Mouse (Mus musculus) midbrain, embryonic 13.5 days (tissue): ENCODE results near the gene Gtf2ird1. TPM values are rescaled to one million over a fixed set of nuclear protein-coding genes. Genes with fewer than 3 reads are reported as not detected.
"Not testable (repeated sequence)": the region's sequence is repeated elsewhere in the genome, so short reads cannot be mapped to it uniquely, and the experiment has no call there.

Experiments
- ATAC-seq: fragments of 200-750 bp; cut with Nextera tagmentation; 2 replicates; pipeline ENCODE4 v1.8.0; 2017; ENCODE audit warnings: mild to moderate bottlenecking, moderate TSS enrichment, moderate library complexity
- H3K27ac ChIP-seq: fragments of 300-500 bp; sonication (generic); 2 replicates; pipeline ENCODE4 v1.5.1; 2015; ENCODE audit warnings: inconsistent platforms, mild to moderate bottlenecking, moderate library complexity
- H3K27me3 ChIP-seq: fragments of 300-500 bp; sonication (generic); 2 replicates; pipeline ENCODE4 v1.6.1; 2015; ENCODE audit warnings: mild to moderate bottlenecking, inconsistent platforms
- H3K36me3 ChIP-seq: fragments of 300-500 bp; sonication (generic); 2 replicates; pipeline ENCODE4 v1.6.1; 2015; ENCODE audit warnings: mild to moderate bottlenecking, inconsistent platforms
- H3K4me1 ChIP-seq: fragments of 300-500 bp; sonication (generic); replicated peaks from 2 replicates; pipeline ENCODE4 v1.6.1; 2015; ENCODE audit warnings: inconsistent platforms
- H3K4me2 ChIP-seq: fragments of 300-500 bp; sonication (generic); replicated peaks from 2 replicates; pipeline ENCODE4 v1.6.1; 2015; ENCODE audit warnings: moderate library complexity, mild to moderate bottlenecking, inconsistent platforms
- H3K4me3 ChIP-seq: fragments of 300-500 bp; sonication (generic); replicated peaks from 2 replicates; pipeline ENCODE4 v1.5.1; 2015; ENCODE audit warnings: mild to moderate bottlenecking, inconsistent platforms
- H3K9ac ChIP-seq: fragments of 300-500 bp; sonication (generic); replicated peaks from 2 replicates; pipeline ENCODE4 v1.6.1; 2015; ENCODE audit warnings: mild to moderate bottlenecking, inconsistent platforms
- H3K9me3 ChIP-seq: fragments of 300-500 bp; sonication (generic); 2 replicates; pipeline ENCODE4 v1.6.1; 2016; ENCODE audit warnings: mild to moderate bottlenecking, inconsistent platforms
- WGBS: fragments of 180-500 bp; shearing (Covaris S2); methylation state at CpG from one replicate; pipeline ENCODE4 v1.1.7; 2015; 5-methylcytosine and 5-hydroxymethylcytosine counted together
- polyA plus RNA-seq: library from polyadenylated mRNA; unstranded; fragments of >200 nt; fragmentation: Nextera tagmentation; extraction: Ambion mirVana; gene quantifications from 2 replicates; pipeline ENCODE4 v1.2.1, GENCODE M21; 2015

Gtf2ird1 gene
- polyA plus RNA-seq, 1 experiment from 2014 or later, result 96.6 TPM

DNA sequence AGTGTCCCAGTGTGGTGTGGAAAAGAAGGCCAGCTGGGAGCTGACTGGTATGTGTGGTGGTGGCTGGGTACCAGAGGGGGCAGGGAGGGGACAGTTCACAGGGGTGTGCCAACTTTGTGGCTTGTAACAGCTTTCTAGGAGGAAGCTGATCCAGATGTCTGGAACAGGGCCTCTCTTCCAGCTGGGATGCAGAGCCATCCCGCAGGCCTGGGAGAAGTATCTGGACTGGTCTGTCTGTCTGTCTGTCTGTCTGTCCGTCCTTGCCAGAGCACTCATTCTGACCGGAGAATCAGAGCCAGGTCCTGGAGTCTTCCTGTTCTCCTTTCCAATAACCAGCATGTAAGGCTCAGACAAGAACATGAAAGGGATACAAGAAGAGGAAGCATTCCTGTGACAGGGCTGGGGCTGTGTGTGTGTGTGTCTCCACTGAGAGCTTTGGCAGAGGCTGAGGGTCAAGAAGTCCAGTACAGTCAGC lies 104.0 kb downstream of the Gtf2ird1 start:
- Histone ChIP-seq H3K9me3 (no peaks in the 10 kb centered on the region), H3K4me1 (peaks cover 5% of the 10 kb centered on the region; the same call in 1 of the 2 replicates), H3K4me2 (no peak overlapping the region), H3K4me3 (no peak overlapping the region), H3K27me3 (no peaks in the 10 kb centered on the region), H3K27ac (no peak overlapping the region), H3K36me3 (peaks cover 11% of the 10 kb centered on the region), H3K9ac (no peak overlapping the region)
- no peak for ATAC-seq
- WGBS, result 88% methylated on average over 3 of the region's 3 CpGs

DNA sequence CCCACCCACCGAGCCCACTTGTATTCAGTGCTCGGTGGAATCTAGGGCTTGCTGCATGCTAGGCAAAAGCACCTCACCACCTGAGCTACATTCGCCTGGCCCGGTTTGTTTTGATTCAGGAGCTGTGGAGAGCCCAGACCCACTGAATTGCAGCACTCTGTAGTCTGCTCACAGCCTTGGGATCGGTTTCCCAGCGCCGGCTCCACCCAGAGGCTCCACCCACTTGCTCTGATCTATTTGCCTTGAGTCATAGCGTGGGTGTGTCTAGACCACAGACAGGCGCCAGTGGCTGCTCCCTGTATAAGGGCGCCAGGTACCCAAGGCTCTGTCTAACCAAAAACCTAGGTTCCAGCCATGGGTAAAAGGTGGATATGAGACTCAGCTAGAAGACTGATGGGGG lies 105.9 kb downstream of the Gtf2ird1 start:
- peak; percentile 68 for ATAC-seq
- peaks cover 5% of the 10 kb centered on the region; the same call in 1 of the 2 replicates for H3K4me1 ChIP-seq
- no peak overlapping the region for H3K27ac ChIP-seq
- H3K9me3 ChIP-seq, result no peaks in the 10 kb centered on the region
- no peaks in the 10 kb centered on the region for H3K36me3 ChIP-seq
- H3K9ac ChIP-seq, result no peak overlapping the region
- 16% methylated on average over 10 of the region's 10 CpGs for whole genome bisulfite sequencing
- H3K4me3 ChIP-seq, result no peak overlapping the region
- 0 out of 2 replicates have a peak overlapping the region, but pooled peaks have one; percentile 22 for H3K4me2 ChIP-seq
- H3K27me3 ChIP-seq, result no peaks in the 10 kb centered on the region

- Histone ChIP-seq H3K27ac (no peak overlapping the region), H3K4me2 (no peak overlapping the region), H3K4me1 (peaks cover 5% of the 10 kb centered on the region; the same call in 1 of the 2 replicates), H3K9me3 (no peaks in the 10 kb centered on the region), H3K9ac (no peak overlapping the region), H3K27me3 (no peaks in the 10 kb centered on the region), H3K36me3 (no peaks in the 10 kb centered on the region), H3K4me3 (no peak overlapping the region)
- 69% methylated on average over 2 of the region's 2 CpGs for WGBS
- no peak for ATAC-seq
Measured at GRCm38 (mm10) chr5:134347066-134347465, 109.5 kb downstream of the Gtf2ird1 start.

- H3K4me1 ChIP-seq, result peaks cover 1% of the 10 kb centered on the region; the same call in 1 of the 2 replicates
- H3K27me3 ChIP-seq, result no peaks in the 10 kb centered on the region
- WGBS, result 86% methylated on average over 9 of the region's 9 CpGs
- no peak overlapping the region for H3K4me2 ChIP-seq
- no peak overlapping the region for H3K4me3 ChIP-seq
- no peak for ATAC-seq
- H3K27ac ChIP-seq, result no peak overlapping the region
- H3K36me3 ChIP-seq, result no peaks in the 10 kb centered on the region
- H3K9me3 ChIP-seq, result no peaks in the 10 kb centered on the region
- H3K9ac ChIP-seq, result no peak overlapping the region
Measured at GRCm38 (mm10) chr5:134345449-134345848, 111.1 kb downstream of the Gtf2ird1 start.

DNA sequence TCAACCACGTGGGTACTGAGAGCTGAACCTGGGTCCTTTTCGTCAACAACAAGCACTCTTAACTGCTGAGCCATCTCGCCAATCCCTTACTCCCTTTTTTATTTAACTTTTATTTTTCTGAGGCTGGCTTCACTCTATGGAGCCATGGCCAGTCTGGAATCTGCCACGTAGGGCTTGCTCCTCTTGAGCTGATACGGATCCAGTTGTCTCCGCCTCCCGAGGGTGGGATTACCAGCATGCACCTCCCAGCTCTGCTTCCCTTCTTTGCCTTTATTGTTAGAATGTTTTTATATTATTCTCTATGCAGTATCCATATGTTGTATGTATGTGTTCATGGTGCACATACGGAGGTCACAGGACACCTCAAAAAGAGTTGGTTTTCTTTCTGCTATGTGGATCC lies 112.4 kb downstream of the Gtf2ird1 start:
- H3K27me3 ChIP-seq, result no peaks in the 10 kb centered on the region
- H3K36me3 ChIP-seq, result no peaks in the 10 kb centered on the region
- no peak overlapping the region for H3K4me3 ChIP-seq
- H3K27ac ChIP-seq, result no peak overlapping the region
- ATAC-seq, result no peak
- H3K9me3 ChIP-seq, result no peaks in the 10 kb centered on the region
- no peak overlapping the region for H3K4me2 ChIP-seq
- 84% methylated on average over 8 of the region's 8 CpGs for WGBS
- no peaks in the 10 kb centered on the region for H3K4me1 ChIP-seq
- no peak overlapping the region for H3K9ac ChIP-seq

DNA sequence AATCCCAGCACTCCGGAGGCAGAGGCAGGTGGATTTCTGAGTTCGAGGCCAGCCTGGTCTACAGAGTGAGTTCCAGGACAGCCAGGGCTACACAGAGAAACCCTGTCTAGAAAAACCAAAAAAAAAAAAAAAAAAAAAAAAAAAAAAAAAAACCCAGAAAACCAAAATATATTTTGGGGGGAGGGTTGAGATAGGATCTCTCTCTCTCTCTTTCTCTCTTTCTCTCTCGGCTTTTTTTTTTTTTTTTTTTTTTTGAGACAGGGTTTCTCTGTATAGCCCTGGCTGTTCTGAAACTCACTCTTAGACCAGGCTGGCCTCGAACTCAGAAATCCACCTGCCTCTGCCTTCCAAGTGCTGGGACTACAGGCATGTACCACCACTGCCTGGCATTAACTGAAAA lies 113.0 kb downstream of the Gtf2ird1 start:
- not testable (repeated sequence) for H3K27ac ChIP-seq, H3K4me2 ChIP-seq

DNA sequence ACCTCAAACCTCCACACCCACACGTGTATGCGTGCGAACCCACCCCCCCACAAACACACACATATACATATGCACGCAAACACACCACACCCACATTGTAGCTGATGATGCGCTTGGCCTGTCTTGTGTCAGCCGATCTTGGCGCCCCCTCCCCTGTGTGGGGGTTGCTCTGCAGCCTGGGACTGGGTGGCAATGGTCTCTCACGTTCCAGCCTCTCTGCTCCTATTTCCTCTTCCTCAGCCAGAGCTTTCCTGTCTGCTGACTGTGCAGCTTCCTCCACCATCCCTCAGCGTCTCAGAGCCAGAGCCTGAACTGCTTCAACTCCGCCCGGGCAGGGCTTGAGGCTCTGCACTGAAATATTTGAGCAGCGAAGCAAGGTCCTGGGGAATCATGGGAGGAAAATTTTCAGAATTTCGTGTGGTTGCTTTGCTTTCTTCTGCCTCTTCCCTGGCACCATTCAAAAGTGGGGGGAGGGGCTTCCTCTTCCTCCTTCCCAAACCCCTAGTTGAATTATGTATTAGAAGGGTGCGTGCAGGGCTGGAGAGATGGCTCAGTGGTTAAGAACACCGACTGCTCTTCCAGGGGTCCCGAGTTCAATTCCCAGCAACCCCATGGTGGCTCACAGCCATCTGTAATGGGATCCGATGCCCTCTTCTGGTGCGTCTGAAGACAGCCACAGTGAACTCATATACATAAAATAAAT lies 113.9 kb downstream of the Gtf2ird1 start:
- Histone ChIP-seq H3K27me3 (no peaks in the 10 kb centered on the region), H3K9me3 (no peaks in the 10 kb centered on the region), H3K4me2 (no peak overlapping the region), H3K4me3 (no peak overlapping the region), H3K27ac (no peak overlapping the region), H3K4me1 (no peaks in the 10 kb centered on the region), H3K9ac (no peak overlapping the region), H3K36me3 (no peaks in the 10 kb centered on the region)
- ATAC-seq, result no peak
- WGBS, result 87% methylated on average over 18 of the region's 18 CpGs

More for the DNA sequence above, 113.0 kb downstream of the Gtf2ird1 start:
- not testable (repeated sequence) for H3K9ac ChIP-seq, H3K36me3 ChIP-seq, H3K9me3 ChIP-seq, H3K4me3 ChIP-seq, ATAC-seq, H3K4me1 ChIP-seq, H3K27me3 ChIP-seq
- 98% methylated on average over 3 of the region's 4 CpGs for WGBS

DNA sequence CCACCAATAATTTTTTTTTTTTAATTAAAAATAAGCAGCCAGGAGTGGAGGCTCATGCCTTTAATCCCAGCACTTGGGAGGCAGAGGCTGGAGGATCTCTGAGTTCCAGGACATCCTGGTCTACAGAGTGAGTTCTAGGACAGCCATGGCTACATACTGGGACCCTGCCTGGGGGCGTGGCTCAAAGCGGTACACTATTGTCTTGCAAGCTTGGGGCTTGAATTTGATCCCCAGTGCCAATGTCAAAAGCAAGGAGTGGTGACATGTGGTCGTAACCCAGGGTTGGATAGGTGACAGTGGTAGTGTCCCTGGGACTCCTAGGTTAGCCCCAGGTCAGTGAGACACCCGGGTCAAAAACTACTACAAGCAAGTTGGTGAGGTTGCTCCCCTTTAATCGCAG lies 114.8 kb downstream of the Gtf2ird1 start:
- Histone ChIP-seq H3K4me2 (no peak overlapping the region), H3K27ac (no peak overlapping the region), H3K9ac (no peak overlapping the region), H3K4me3 (no peak overlapping the region), H3K27me3 (no peaks in the 10 kb centered on the region), H3K36me3 (no peaks in the 10 kb centered on the region), H3K9me3 (no peaks in the 10 kb centered on the region), H3K4me1 (no peaks in the 10 kb centered on the region)
- 93% methylated on average over 5 of the region's 5 CpGs for WGBS
- no peak for ATAC-seq

DNA sequence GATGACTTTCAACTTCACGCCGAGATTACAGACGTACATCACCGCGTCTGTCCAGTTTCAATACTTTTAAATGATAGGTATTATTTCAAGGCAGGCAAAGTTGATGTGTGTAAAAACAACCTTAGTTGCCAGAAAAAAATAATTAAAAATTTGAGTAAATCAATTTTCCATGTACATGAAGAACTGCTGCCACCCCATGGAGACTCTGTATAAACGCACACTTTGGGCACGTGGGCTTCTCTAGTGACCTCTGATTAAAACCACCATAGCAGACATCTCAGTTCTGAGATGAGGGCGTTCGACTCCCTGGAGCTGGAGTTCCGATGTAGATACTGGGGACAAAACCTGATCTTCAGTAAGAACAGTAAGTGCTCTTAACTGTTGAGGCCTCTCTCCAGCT lies 115.2 kb downstream of the Gtf2ird1 start:
- ATAC-seq, result no peak
- H3K27me3 ChIP-seq, result no peaks in the 10 kb centered on the region
- WGBS, result 71% methylated on average over 10 of the region's 10 CpGs

DNA sequence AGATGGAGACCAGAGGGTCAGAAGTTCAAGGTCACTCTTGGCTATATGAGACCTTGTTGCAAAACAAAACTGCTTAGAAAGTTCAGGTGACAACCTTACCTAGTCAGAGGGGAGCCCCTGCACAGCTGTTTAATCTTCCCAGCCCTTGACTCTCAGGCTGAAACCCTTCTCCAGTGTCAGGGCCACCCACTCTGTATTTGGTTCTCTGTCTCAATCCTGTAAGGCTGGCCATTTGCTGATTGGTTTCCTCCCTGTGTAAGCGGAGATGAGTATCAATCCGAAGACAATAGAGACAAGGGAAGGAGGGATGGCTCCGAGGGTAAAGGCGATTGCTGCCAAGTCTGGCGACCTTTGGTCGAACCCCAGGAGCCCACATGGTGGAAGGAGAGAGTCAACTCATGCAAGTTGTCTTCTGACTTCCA lies 116.4 kb downstream of the Gtf2ird1 start:
- Histone ChIP-seq H3K9ac (no peak overlapping the region), H3K36me3 (no peaks in the 10 kb centered on the region), H3K9me3 (no peaks in the 10 kb centered on the region), H3K27me3 (no peaks in the 10 kb centered on the region), H3K4me1 (no peaks in the 10 kb centered on the region), H3K4me3 (no peak overlapping the region), H3K27ac (no peak overlapping the region), H3K4me2 (no peak overlapping the region)
- no peak for ATAC-seq
- WGBS, result 22% methylated on average over 6 of the region's 6 CpGs

More for the DNA sequence above, 115.2 kb downstream of the Gtf2ird1 start:
- Histone ChIP-seq H3K9me3 (no peaks in the 10 kb centered on the region), H3K9ac (no peak overlapping the region), H3K27ac (no peak overlapping the region), H3K4me3 (no peak overlapping the region), H3K36me3 (no peaks in the 10 kb centered on the region), H3K4me1 (no peaks in the 10 kb centered on the region), H3K4me2 (no peak overlapping the region)

- H3K27me3 ChIP-seq, H3K9ac ChIP-seq, H3K4me2 ChIP-seq, H3K27ac ChIP-seq, ATAC-seq, H3K4me1 ChIP-seq, H3K36me3 ChIP-seq, H3K9me3 ChIP-seq, H3K4me3 ChIP-seq: not testable (repeated sequence)
- 73% methylated on average over 2 of the region's 2 CpGs for WGBS
Measured at GRCm38 (mm10) chr5:134337012-134337411, 119.5 kb downstream of the Gtf2ird1 start.

- Histone ChIP-seq H3K9me3 (no peaks in the 10 kb centered on the region), H3K36me3 (no peaks in the 10 kb centered on the region), H3K27ac (no peak overlapping the region), H3K4me3 (no peak overlapping the region), H3K4me1 (0 out of 2 replicates have a peak, but pooled peaks cover 6% of the 10 kb centered on the region), H3K4me2 (no peak overlapping the region), H3K27me3 (no peaks in the 10 kb centered on the region), H3K9ac (no peak overlapping the region)
- ATAC-seq, result no peak
- WGBS, result 36% methylated on average over 8 of the region's 8 CpGs
Measured at GRCm38 (mm10) chr5:134332743-134333142, 123.8 kb downstream of the Gtf2ird1 start.

GRCm38 (mm10) chr5:134330082-134330481 lies 126.4 kb downstream of the Gtf2ird1 start:
- Histone ChIP-seq H3K9ac (no peak overlapping the region), H3K4me1 (0 out of 2 replicates have a peak, but pooled peaks cover 6% of the 10 kb centered on the region), H3K4me2 (no peak overlapping the region), H3K27ac (no peak overlapping the region), H3K9me3 (no peaks in the 10 kb centered on the region), H3K4me3 (no peak overlapping the region), H3K36me3 (no peaks in the 10 kb centered on the region), H3K27me3 (no peaks in the 10 kb centered on the region)
- ATAC-seq, result no peak
- 96% methylated on average over 2 of the region's 2 CpGs for WGBS
